Mouse (Mus musculus) activated CD4-positive, CD25-positive, alpha-beta regulatory T cell, adult 9 weeks (primary cell): ENCODE data around the gene Cpvl. TPM values are rescaled to one million over a fixed set of nuclear protein-coding genes. Genes with fewer than 3 reads are reported as not detected.

ENCODE experiments used
- polyA plus RNA-seq: library from polyadenylated mRNA; unstranded; fragments of 100-300 nt; shearing (Covaris generic); gene quantifications from one replicate; pipeline ENCODE4 v1.2.1, GENCODE M21; 2017

The Cpvl gene
- not detected for polyA plus RNA-seq

GRCm38 (mm10) chr6:53978571-53978970, at the start of gene Cpvl:
Gene Cpvl, minus strand, starts transcription at chr6:53978671.

Other genes starting within 250 kb of the Cpvl start
- gene Tril, start 157.8 kb downstream of the Cpvl start, polyA plus RNA-seq = not detected
- gene Chn2, start 60.9 kb upstream of the Cpvl start, polyA plus RNA-seq = 5.4 TPM